Mouse (Mus musculus) kidney, embryonic 15.5 days (tissue): ENCODE data around the gene Scnn1b. TPM values are rescaled to one million over a fixed set of nuclear protein-coding genes. Genes with fewer than 3 reads are reported as not detected.

Source experiments
- ATAC-seq: fragments of 200-750 bp; cut with Nextera tagmentation; replicated peaks from 2 replicates; pipeline ENCODE4 v1.8.0; 2017; ENCODE audit warnings: moderate TSS enrichment; ENCODE audit not compliant: low FRiP score
- H3K27ac ChIP-seq: fragments of 300-500 bp; sonication (generic); 2 replicates; pipeline ENCODE4 v1.5.1; 2015; ENCODE audit warnings: mild to moderate bottlenecking, inconsistent platforms
- H3K27me3 ChIP-seq: fragments of 300-500 bp; sonication (generic); 2 replicates; pipeline ENCODE4 v1.6.1; 2015; ENCODE audit warnings: inconsistent platforms
- H3K36me3 ChIP-seq: fragments of 300-500 bp; sonication (generic); 2 replicates; pipeline ENCODE4 v1.6.1; 2015; ENCODE audit warnings: inconsistent platforms
- H3K4me1 ChIP-seq: fragments of 300-500 bp; sonication (generic); 2 replicates; pipeline ENCODE4 v1.6.1; 2015; ENCODE audit warnings: inconsistent platforms
- H3K4me2 ChIP-seq: fragments of 300-500 bp; sonication (generic); 2 replicates; pipeline ENCODE4 v1.6.1; 2015; ENCODE audit warnings: moderate library complexity, mild to moderate bottlenecking, inconsistent platforms
- H3K4me3 ChIP-seq: fragments of 300-500 bp; sonication (generic); replicated peaks from 2 replicates; pipeline ENCODE4 v1.5.1; 2015; ENCODE audit warnings: mild to moderate bottlenecking, inconsistent platforms
- H3K9ac ChIP-seq: fragments of 300-500 bp; sonication (generic); 2 replicates; pipeline ENCODE4 v1.6.1; 2015; ENCODE audit warnings: mild to moderate bottlenecking, inconsistent platforms
- H3K9me3 ChIP-seq: fragments of 300-500 bp; sonication (generic); replicated peaks from 2 replicates; pipeline ENCODE4 v1.6.1; 2016; ENCODE audit warnings: inconsistent platforms
- WGBS: fragments of 180-500 bp; shearing (Covaris S2); methylation state at CpG from one replicate; pipeline ENCODE4 v1.1.7; 2015; ENCODE audit warnings: mixed read lengths; 5-methylcytosine and 5-hydroxymethylcytosine counted together
- polyA plus RNA-seq: library from polyadenylated mRNA; unstranded; fragments of >200 nt; fragmentation: Nextera tagmentation; extraction: Ambion mirVana; gene quantifications from 2 replicates; pipeline ENCODE4 v1.2.1, GENCODE M21; 2015

Scnn1b gene
- polyA plus RNA-seq: 31.9 TPM in 2 replicates

DNA sequence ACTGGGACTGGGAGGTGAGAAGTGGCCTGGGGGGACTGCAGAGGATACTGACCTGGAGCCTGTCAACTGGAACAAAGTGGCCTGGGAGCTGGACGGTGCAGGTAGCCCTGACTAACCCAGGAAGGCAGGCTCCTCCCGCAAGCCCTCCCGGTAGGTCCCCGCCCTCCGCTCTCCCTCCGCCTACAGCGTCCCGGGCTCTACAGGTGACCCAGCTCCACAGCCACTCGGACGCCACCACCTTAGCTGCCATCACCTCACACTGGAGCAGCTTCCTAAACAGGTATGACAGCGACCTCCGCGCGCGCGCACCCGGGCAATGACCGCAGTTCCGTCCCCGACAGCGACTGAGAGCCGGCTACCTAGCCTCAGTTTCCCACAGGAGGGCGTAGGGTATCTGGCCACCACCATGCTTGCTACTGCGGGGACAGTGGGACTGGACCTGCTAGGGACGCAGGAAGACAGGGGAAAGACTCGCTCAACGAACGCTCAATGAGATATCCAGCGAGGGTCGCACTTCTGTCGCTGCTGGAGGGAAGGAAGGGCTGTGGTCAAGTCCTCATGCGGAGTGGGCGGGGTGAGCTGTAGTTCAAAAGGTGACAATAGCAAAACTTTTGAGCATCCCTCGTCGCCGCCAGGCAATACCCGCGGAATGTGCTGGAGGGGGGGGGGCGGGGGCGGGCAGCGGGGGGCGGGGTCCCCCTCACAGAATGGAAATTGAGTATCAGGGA, at the start of gene Scnn1b:
Gene Scnn1b (plus strand): TSS at position 181 of the 728 bp plus-strand sequence.
- Histone ChIP-seq H3K27me3 (peaks cover 37% of the 10 kb centered on the region), H3K4me3 (peak within 1 kb of the TSS; percentile 44), H3K4me1 (peaks cover 9% of the 10 kb centered on the region), H3K9me3 (no peaks in the 10 kb centered on the region), H3K4me2 (peak within 1 kb of the TSS; percentile 70), H3K9ac (peak within 1 kb of the TSS; percentile 35), H3K36me3 (no peaks in the 10 kb centered on the region), H3K27ac (0 out of 2 replicates have a peak within 1 kb of the TSS, but pooled peaks have one; percentile 51)
- 2% methylated on average over 41 of the region's 42 CpGs for WGBS
- peak; percentile 85 for ATAC-seq

DNA sequence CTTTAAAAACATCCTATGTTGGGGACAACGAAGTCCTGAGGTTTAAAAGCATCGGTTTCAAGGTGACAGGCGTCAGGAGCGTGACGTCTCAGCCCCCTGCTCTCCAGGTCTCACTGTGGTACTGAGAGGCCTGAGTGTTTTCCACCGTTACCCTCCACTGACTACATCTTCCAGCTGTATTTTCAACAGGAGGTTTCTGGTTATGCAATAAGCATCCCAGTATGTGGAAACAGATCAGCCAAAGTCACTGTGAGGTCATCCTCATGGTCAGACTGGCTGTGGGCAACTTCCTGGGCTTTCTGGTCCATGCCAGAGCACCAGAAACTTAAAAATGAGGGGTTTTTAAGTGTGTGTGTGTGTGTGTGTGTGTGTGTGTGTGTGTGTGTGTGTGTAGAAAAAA, 43.2 kb upstream of the Scnn1b start:
- Histone ChIP-seq H3K4me3 (no peak overlapping the region), H3K9ac (no peak overlapping the region), H3K27ac (no peak overlapping the region), H3K4me2 (no peak overlapping the region), H3K9me3 (no peaks in the 10 kb centered on the region), H3K27me3 (no peaks in the 10 kb centered on the region), H3K36me3 (no peaks in the 10 kb centered on the region), H3K4me1 (no peaks in the 10 kb centered on the region)
- no peak for ATAC-seq
- WGBS: 73% methylated on average over 6 of the region's 6 CpGs

DNA sequence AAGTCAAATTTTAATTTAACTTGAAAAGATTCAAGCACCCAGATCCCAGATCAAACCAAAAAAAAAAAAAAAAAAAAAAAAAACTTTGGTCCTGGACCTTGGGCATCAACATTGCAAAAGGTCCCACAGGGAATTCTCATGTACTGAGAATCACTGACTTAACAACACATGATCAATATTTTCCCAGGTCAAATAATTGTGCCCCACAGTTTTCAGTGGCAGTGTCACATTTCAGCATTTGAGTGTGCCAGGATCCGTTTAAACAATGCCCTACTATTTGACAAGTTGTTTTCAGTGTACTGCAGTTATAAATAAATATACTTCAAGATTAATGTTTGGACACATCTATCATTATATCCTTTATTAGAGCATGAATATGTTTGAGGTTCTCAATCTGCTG, 36.4 kb upstream of the Scnn1b start:
- ATAC-seq: no peak
- Histone ChIP-seq H3K36me3 (no peaks in the 10 kb centered on the region), H3K9ac (no peak overlapping the region), H3K4me3 (no peak overlapping the region), H3K4me1 (no peaks in the 10 kb centered on the region), H3K27ac (no peak overlapping the region), H3K9me3 (no peaks in the 10 kb centered on the region), H3K27me3 (no peaks in the 10 kb centered on the region), H3K4me2 (no peak overlapping the region)
- 72% methylated on average over 1 of the region's 1 CpGs for WGBS

DNA sequence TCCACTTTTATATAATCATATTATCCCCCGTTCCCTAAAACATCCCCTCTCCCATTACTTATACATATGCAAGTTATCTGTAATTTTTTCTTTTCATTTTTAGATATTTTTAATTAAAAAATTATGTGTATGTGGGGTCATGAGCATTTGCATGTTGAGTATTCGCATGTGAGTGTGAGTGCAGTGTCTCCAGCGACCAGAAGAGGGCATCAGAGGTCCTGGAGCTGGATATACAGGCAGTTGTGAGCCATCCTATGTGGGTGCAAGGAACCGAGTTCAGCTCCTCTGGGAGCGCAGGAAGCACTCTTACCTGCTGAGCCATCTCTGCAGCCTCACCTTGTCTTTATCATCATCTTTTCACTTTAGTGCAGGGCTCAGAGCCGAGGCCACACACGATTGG, 29.4 kb upstream of the Scnn1b start:
- H3K4me3 ChIP-seq: no peak overlapping the region
- no peaks in the 10 kb centered on the region for H3K27me3 ChIP-seq
- 86% methylated on average over 7 of the region's 7 CpGs for WGBS
- H3K9ac ChIP-seq: no peak overlapping the region
- H3K4me2 ChIP-seq: no peak overlapping the region
- no peak for ATAC-seq
- H3K27ac ChIP-seq: no peak overlapping the region
- H3K9me3 ChIP-seq: no peaks in the 10 kb centered on the region
- no peaks in the 10 kb centered on the region for H3K4me1 ChIP-seq
- H3K36me3 ChIP-seq: no peaks in the 10 kb centered on the region

DNA sequence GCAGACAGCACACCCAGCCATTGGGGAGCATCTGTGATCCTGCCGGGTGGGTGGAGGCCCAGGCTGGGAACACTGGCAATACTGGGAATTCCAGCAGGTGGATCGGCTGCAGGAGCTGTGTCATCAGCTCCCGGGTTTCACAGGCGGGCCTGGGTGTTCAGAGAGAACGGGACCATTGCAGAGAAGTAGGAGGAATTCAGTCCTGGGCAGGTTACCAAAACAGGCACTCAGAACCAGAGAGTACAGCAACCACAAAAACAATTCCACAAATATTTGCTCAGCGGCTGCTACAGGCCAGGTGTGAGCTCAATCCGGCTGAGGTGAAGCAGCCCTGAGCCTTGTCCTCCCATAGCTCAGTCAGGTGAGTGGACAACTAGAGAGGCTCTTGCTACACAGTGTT, 28.0 kb upstream of the Scnn1b start:
- H3K27me3 ChIP-seq: no peaks in the 10 kb centered on the region
- no peak for ATAC-seq
- H3K9me3 ChIP-seq: no peaks in the 10 kb centered on the region
- no peak overlapping the region for H3K4me3 ChIP-seq
- no peak overlapping the region for H3K27ac ChIP-seq
- H3K4me1 ChIP-seq: no peaks in the 10 kb centered on the region
- WGBS: 82% methylated on average over 7 of the region's 7 CpGs
- no peak overlapping the region for H3K4me2 ChIP-seq
- no peaks in the 10 kb centered on the region for H3K36me3 ChIP-seq
- no peak overlapping the region for H3K9ac ChIP-seq

DNA sequence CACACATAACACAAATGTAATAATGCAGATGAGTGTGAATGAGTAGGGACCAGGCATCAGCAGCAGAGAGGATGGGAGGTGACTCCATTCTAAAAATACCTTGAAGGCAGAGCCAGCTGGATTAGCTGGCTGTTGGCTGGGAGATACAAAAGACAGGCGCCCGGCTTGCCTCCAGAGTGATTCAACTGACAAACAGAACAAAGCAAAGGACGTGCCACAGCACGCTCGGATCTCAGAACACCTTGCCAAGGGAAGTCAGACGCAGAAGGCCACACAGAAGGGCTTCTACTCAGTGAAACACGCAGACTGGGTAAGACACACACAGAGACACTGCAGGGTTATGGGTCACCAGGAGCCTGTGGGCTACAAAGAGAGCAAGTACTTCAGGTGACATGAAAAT, 24.0 kb upstream of the Scnn1b start:
- no peak for ATAC-seq
- 86% methylated on average over 7 of the region's 7 CpGs for WGBS
- Histone ChIP-seq H3K4me2 (no peak overlapping the region), H3K27ac (no peak overlapping the region), H3K4me1 (0 out of 2 replicates have a peak, but pooled peaks cover 5% of the 10 kb centered on the region), H3K27me3 (no peaks in the 10 kb centered on the region), H3K9me3 (no peaks in the 10 kb centered on the region), H3K9ac (no peak overlapping the region), H3K36me3 (no peaks in the 10 kb centered on the region), H3K4me3 (no peak overlapping the region)

DNA sequence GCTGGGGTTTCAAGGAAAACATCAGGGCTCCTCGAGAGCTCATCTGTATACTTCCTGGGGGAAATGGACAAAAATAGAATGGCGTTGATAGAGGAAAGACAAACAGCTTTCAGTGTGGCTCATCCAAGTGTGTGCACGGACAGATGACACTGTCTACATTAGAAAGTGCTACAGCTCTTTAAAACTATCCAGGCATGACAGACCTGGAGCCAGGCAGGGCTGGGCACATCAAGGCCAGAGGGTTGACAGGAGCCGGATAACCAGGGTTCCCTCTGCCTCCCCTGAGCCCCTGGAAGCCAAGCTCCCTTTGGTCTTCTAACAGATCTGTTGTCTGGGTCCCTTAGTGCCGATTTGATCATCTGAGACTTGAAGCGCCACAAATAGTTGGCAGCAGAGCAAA, 22.6 kb upstream of the Scnn1b start:
- Histone ChIP-seq H3K4me3 (no peak overlapping the region), H3K4me2 (no peak overlapping the region), H3K27ac (no peak overlapping the region), H3K36me3 (no peaks in the 10 kb centered on the region), H3K27me3 (no peaks in the 10 kb centered on the region), H3K9ac (no peak overlapping the region), H3K9me3 (no peaks in the 10 kb centered on the region), H3K4me1 (0 out of 2 replicates have a peak, but pooled peaks cover 5% of the 10 kb centered on the region)
- WGBS: 42% methylated on average over 6 of the region's 6 CpGs
- ATAC-seq: peak; percentile 58; the same call in 1 of the 2 replicates

DNA sequence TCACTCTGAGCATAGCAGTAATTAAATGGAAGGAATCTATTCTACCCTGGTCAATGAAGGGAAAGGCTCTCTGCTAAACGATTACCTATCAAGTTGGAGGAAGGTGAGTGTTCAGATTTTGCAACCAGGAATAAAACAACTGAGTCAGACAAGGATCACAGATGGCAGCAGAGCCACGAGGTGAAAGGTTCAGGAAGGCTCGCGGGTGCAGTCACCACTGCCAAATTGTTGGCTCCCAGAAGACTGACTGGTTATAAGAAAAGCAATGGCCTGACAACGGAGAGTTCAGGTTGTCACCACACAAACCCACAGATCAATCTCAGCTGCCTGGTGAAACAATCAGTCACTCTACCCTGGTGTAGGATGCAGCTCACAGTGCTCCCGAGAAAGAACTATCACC, 18.9 kb upstream of the Scnn1b start:
- 71% methylated on average over 6 of the region's 6 CpGs for WGBS
- H3K36me3 ChIP-seq: no peaks in the 10 kb centered on the region

DNA sequence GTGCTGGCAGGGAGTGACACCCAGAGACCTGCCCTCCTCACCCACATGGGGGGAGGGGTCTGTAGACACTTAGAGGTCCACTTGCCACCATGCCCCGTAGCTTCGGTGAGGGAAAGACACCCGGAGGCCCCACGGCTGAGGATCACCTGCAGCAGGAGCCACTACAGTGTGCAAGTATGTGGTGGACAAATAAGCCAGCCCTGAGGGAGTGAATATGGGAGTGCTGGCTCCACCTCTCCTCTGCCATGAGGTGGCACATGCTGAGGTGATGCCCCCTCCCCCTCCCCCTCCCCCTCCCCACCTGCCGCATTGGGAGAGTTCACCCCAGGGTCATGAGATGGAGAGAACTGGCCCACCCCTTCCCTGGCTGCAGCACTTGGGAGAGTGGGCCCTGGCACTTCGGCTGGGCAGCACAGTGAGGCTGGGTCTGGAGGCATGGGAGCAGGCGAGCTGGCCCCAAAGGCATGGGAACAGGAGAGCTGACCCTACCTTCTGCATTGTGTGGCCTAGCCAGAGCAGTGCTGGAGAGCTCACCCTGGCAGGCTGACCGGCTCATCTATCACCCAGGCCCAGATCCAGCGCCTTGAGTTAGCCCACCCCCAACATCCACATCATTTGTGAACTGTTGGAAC, 16.2 kb upstream of the Scnn1b start:
- H3K27ac ChIP-seq: no peak overlapping the region
- ATAC-seq: 0 out of 2 replicates have a peak, but pooled peaks have one; percentile 36

More for the DNA sequence above, 18.9 kb upstream of the Scnn1b start:
- no peaks in the 10 kb centered on the region for H3K9me3 ChIP-seq
- no peak overlapping the region for H3K4me2 ChIP-seq
- no peak overlapping the region for H3K27ac ChIP-seq
- no peak for ATAC-seq
- no peak overlapping the region for H3K9ac ChIP-seq
- no peak overlapping the region for H3K4me3 ChIP-seq
- no peaks in the 10 kb centered on the region for H3K27me3 ChIP-seq
- H3K4me1 ChIP-seq: 0 out of 2 replicates have a peak, but pooled peaks cover 5% of the 10 kb centered on the region

DNA sequence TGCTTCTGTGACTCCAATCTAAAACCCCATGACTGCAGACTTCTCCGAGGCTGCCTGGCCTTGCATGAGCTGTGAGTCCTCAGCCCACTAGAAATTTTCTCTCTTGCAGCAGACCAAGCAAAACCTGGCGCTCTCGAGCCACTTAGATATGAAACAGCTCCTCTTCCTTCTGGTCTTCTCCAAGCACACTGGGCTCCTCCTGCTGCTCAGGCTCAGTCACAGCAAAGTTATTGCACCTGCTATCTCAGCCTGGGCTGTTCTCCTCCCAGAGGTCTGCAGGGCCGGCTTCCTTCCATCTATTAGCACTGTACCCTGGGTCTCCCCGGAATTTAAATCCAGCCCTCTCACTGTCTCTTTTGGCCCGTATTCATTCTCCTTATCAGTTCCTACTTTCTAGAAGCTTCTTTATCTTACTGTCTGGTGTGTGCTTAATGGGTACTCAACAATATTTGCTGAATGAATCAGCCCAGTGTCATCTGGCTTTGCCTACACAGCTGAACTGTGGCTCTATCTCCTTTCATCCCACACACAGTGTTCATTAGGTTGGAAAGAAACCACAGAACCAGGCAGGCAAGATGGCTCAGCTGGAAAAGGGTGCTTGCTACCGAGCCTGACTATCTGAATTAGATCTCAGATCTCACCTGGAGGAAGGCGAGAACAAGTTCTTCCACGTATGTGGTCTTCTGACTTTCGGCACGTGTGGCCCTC, 7.5 kb upstream of the Scnn1b start:
- 75% methylated on average over 11 of the region's 11 CpGs for WGBS
- Histone ChIP-seq H3K27ac (peak overlapping the region; percentile 22; the same call in 1 of the 2 replicates), H3K9me3 (no peaks in the 10 kb centered on the region), H3K4me1 (no peaks in the 10 kb centered on the region), H3K27me3 (no peaks in the 10 kb centered on the region), H3K36me3 (no peaks in the 10 kb centered on the region), H3K4me3 (no peak overlapping the region), H3K4me2 (no peak overlapping the region), H3K9ac (no peak overlapping the region)
- no peak for ATAC-seq

More for the DNA sequence above, 16.2 kb upstream of the Scnn1b start:
- Histone ChIP-seq H3K9me3 (no peaks in the 10 kb centered on the region), H3K4me1 (no peaks in the 10 kb centered on the region), H3K4me3 (no peak overlapping the region), H3K27me3 (no peaks in the 10 kb centered on the region), H3K9ac (no peak overlapping the region), H3K4me2 (no peak overlapping the region), H3K36me3 (no peaks in the 10 kb centered on the region)
- 78% methylated on average over 8 of the region's 9 CpGs for WGBS

DNA sequence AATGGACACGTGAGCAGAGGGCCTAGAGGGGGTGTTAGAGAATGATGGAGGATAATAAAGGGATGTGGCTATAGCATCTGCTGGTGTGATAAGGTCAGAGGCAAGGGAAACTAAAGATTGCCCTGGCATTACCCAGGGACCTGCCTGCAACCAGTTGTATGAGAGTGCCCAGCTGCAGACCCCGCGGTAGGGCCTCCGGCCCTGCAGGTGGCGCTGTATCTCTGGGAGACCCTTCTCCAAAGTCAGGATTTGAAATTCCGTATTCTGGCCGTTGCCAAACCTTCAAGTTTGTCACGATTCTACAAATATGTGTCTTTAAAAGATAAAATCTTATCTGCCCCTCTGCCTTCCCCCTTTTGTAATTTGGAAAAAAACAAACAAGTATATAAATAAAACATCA, 5.9 kb upstream of the Scnn1b start:
- H3K9me3 ChIP-seq: no peaks in the 10 kb centered on the region
- no peaks in the 10 kb centered on the region for H3K36me3 ChIP-seq
- H3K27me3 ChIP-seq: peaks cover 5% of the 10 kb centered on the region
- no peak overlapping the region for H3K4me3 ChIP-seq
- H3K27ac ChIP-seq: no peak overlapping the region
- no peak for ATAC-seq
- H3K4me2 ChIP-seq: no peak overlapping the region
- 86% methylated on average over 8 of the region's 8 CpGs for WGBS
- H3K9ac ChIP-seq: no peak overlapping the region
- no peaks in the 10 kb centered on the region for H3K4me1 ChIP-seq

DNA sequence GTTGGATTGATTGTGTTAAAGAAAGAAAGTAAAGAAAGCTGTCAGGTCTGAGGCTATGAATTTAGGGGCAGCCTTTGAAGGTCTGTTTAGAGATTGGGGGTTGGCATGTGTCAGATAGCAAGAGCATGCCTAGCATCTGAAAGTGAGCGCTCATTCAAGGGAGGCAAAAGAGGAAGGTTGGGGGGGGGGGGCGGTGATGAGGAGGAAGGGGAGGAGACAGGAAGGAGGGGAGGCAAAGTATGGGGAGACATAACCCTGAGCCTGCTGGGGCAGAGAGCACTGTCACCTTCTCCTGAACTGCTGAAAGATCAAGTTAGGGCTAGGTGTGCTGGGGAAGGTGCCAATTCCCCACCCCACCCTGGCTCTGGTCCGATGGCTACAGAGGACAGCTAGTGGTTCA, 6.8 kb downstream of the Scnn1b start:
- no peak overlapping the region for H3K27ac ChIP-seq
- H3K27me3 ChIP-seq: 0 out of 2 replicates have a peak, but pooled peaks cover 6% of the 10 kb centered on the region
- WGBS: 71% methylated on average over 2 of the region's 3 CpGs
- no peak overlapping the region for H3K4me3 ChIP-seq
- H3K36me3 ChIP-seq: no peaks in the 10 kb centered on the region
- ATAC-seq: no peak
- H3K9ac ChIP-seq: no peak overlapping the region
- H3K4me1 ChIP-seq: peaks cover 16% of the 10 kb centered on the region
- H3K9me3 ChIP-seq: no peaks in the 10 kb centered on the region
- no peak overlapping the region for H3K4me2 ChIP-seq
